Mouse (Mus musculus) MEL (cell line): ENCODE measurements around the gene Wnt9a. TPM values are rescaled to one million over a fixed set of nuclear protein-coding genes. Genes with fewer than 3 reads are reported as not detected.

Source experiments
- DNase-seq: peaks from one replicate; pipeline ENCODE4 v3.0.0; 2011; ENCODE audit warnings: low read depth, low spot score
- H3K27ac ChIP-seq: 2 replicates; pipeline ENCODE4 v1.5.1; 2012; ENCODE audit warnings: low read depth, mild to moderate bottlenecking, control low read depth, low read length, moderate library complexity; ENCODE audit not compliant: control insufficient read depth
- H3K27me3 ChIP-seq, 2 experiments: fragments of 150-350 bp in 1 of 2; sonication (generic) in 1 of 2; 2 replicates each; pipeline ENCODE4 v1.6.1; 2012; ENCODE audit warnings: low read length in 2 of 2, mild to moderate bottlenecking in 2 of 2, improper control_type of control experiment in 1 of 2, moderate library complexity in 1 of 2; ENCODE audit not compliant: insufficient read depth in 2 of 2, control insufficient read depth in 1 of 2
- H3K36me3 ChIP-seq, 2 experiments: 2 replicates each; pipeline ENCODE4 v1.6.1; 2012 to 2014; ENCODE audit warnings: low read length in 2 of 2, improper control_type of control experiment in 1 of 2, inconsistent platforms in 1 of 2, mild to moderate bottlenecking in 1 of 2; ENCODE audit not compliant: insufficient read depth in 2 of 2, control insufficient read depth in 1 of 2
- H3K4me1 ChIP-seq, 2 experiments: fragments of 150-350 bp in 1 of 2; sonication (generic) in 1 of 2; 2 replicates each; pipeline ENCODE4 v1.6.1; 2012; ENCODE audit warnings: low read length in 2 of 2, improper control_type of control experiment in 1 of 2, mild to moderate bottlenecking in 1 of 2; ENCODE audit not compliant: insufficient read depth in 2 of 2, control insufficient read depth in 1 of 2
- H3K4me3 ChIP-seq, 2 experiments: fragments of 150-350 bp in 1 of 2; sonication (generic) in 1 of 2; 2 replicates each; pipeline ENCODE4 v1.5.1; 2012; ENCODE audit warnings: low read depth in 2 of 2, low read length in 2 of 2, mild to moderate bottlenecking in 2 of 2, moderate library complexity in 2 of 2, control low read depth in 1 of 2, improper control_type of control experiment in 1 of 2; ENCODE audit not compliant: control insufficient read depth in 1 of 2, insufficient read depth in 1 of 2
- H3K79me2 ChIP-seq: 2 replicates; pipeline ENCODE4 v1.6.1; 2012; ENCODE audit warnings: mild to moderate bottlenecking, low read length, moderate library complexity; ENCODE audit not compliant: control insufficient read depth, poor library complexity, insufficient read depth
- H3K9ac ChIP-seq: 2 replicates; pipeline ENCODE4 v1.6.1; 2012; ENCODE audit warnings: low read depth, mild to moderate bottlenecking, control low read depth, low read length, moderate library complexity; ENCODE audit not compliant: control insufficient read depth, poor library complexity, severe bottlenecking
- H3K9me3 ChIP-seq: fragments of 150-350 bp; sonication (generic); replicated peaks from 2 replicates; pipeline ENCODE4 v1.6.1; 2012; ENCODE audit warnings: mild to moderate bottlenecking, low read length, improper control_type of control experiment, moderate library complexity; ENCODE audit not compliant: insufficient read depth
- BHLHE40 ChIP-seq: IDR thresholded peaks from 2 replicates; pipeline ENCODE4 v1.6.1; 2012; ENCODE audit warnings: low read depth, mild to moderate bottlenecking, inconsistent platforms, low read length, improper control_type of control experiment, borderline replicate concordance
- CHD2 ChIP-seq: IDR thresholded peaks from 2 replicates; pipeline ENCODE4 v1.6.1; 2011; ENCODE audit warnings: low read length, improper control_type of control experiment
- GABPA ChIP-seq: IDR thresholded peaks from 2 replicates; pipeline ENCODE4 v1.6.1; 2012; ENCODE audit warnings: low read depth, mild to moderate bottlenecking, inconsistent platforms, low read length, improper control_type of control experiment, moderate library complexity
- HCFC1 ChIP-seq: IDR thresholded peaks from 2 replicates; pipeline ENCODE4 v1.6.1; 2012; ENCODE audit warnings: low read depth, mild to moderate bottlenecking, inconsistent platforms, low read length, improper control_type of control experiment, moderate library complexity
- KAT2A ChIP-seq: conservative IDR thresholded peaks from 2 replicates; pipeline ENCODE4 v1.6.1; 2012; ENCODE audit warnings: low read depth, low read length, improper control_type of control experiment, inconsistent platforms
- MYC ChIP-seq: IDR thresholded peaks from 2 replicates; pipeline ENCODE4 v1.6.1; 2011; ENCODE audit warnings: low read depth, mild to moderate bottlenecking, low read length, improper control_type of control experiment, moderate library complexity
- NELFE ChIP-seq: IDR thresholded peaks from 2 replicates; pipeline ENCODE4 v1.6.1; 2011; ENCODE audit warnings: low read depth, low read length, improper control_type of control experiment
- NRF1 ChIP-seq: IDR thresholded peaks from 2 replicates; pipeline ENCODE4 v1.6.1; 2014; ENCODE audit warnings: low read depth, mild to moderate bottlenecking, inconsistent platforms, low read length, improper control_type of control experiment, moderate library complexity; ENCODE audit not compliant: poor library complexity, insufficient read depth, severe bottlenecking
- POLR2A ChIP-seq, 2 experiments: IDR thresholded peaks; 2 replicates each; pipeline ENCODE4 v1.6.1; 2011 to 2012; ENCODE audit warnings: low read length in 2 of 2, mild to moderate bottlenecking in 2 of 2, control low read depth in 1 of 2, improper control_type of control experiment in 1 of 2, low read depth in 1 of 2, moderate library complexity in 1 of 2; ENCODE audit not compliant: control insufficient read depth in 1 of 2, insufficient read depth in 1 of 2, poor library complexity in 1 of 2
- POLR2AphosphoS2 ChIP-seq: IDR thresholded peaks from 2 replicates; pipeline ENCODE4 v1.6.1; 2011; ENCODE audit warnings: low read length, improper control_type of control experiment
- RAD21 ChIP-seq: IDR thresholded peaks from 2 replicates; pipeline ENCODE4 v1.6.1; 2011; ENCODE audit warnings: mild to moderate bottlenecking, low read depth, low read length, improper control_type of control experiment
- RCOR1 ChIP-seq: IDR thresholded peaks from 2 replicates; pipeline ENCODE4 v1.6.1; 2012; ENCODE audit warnings: low read depth, mild to moderate bottlenecking, inconsistent platforms, low read length, improper control_type of control experiment
- TAL1 ChIP-seq: IDR thresholded peaks from 2 replicates; pipeline ENCODE4 v1.6.1; 2012; ENCODE audit warnings: mild to moderate bottlenecking, inconsistent platforms, low read length, moderate library complexity, mixed read lengths
- TBP ChIP-seq: IDR thresholded peaks from 2 replicates; pipeline ENCODE4 v1.8.0; 2011; ENCODE audit warnings: low read depth, low read length, improper control_type of control experiment
- TCF12 ChIP-seq: IDR thresholded peaks from 2 replicates; pipeline ENCODE4 v1.6.1; 2014; ENCODE audit warnings: low read depth, mild to moderate bottlenecking, inconsistent platforms, low read length, improper control_type of control experiment, moderate library complexity
- UBTF ChIP-seq: IDR thresholded peaks from 2 replicates; pipeline ENCODE4 v1.6.1; 2012; ENCODE audit warnings: low read depth, mild to moderate bottlenecking, inconsistent platforms, low read length, improper control_type of control experiment, moderate library complexity, borderline replicate concordance; ENCODE audit not compliant: insufficient read depth
- USF1 ChIP-seq: IDR thresholded peaks from 2 replicates; pipeline ENCODE4 v1.6.1; 2014; ENCODE audit warnings: low read depth, mild to moderate bottlenecking, inconsistent platforms, low read length, improper control_type of control experiment, moderate library complexity
- ZKSCAN1 ChIP-seq: IDR thresholded peaks from 2 replicates; pipeline ENCODE4 v1.6.1; 2012; ENCODE audit warnings: low read depth, mild to moderate bottlenecking, inconsistent platforms, low read length, improper control_type of control experiment, moderate library complexity
- ZMIZ1 ChIP-seq: IDR thresholded peaks from 2 replicates; pipeline ENCODE4 v1.6.1; 2012; ENCODE audit warnings: low read depth, mild to moderate bottlenecking, inconsistent platforms, low read length, improper control_type of control experiment, moderate library complexity
- polyA plus RNA-seq, 2 experiments: library from polyadenylated mRNA; stranded (reverse) in 1 of 2; unstranded in 1 of 2; fragments of >175 nt in 1 of 2; fragments of >200 nt in 1 of 2; gene quantifications; 2 replicates each; pipeline versions ENCODE4 v1.2.1 to v1.2.4; 2012; ENCODE audit warnings: low replicate concordance in 2 of 2, low read depth in 1 of 2; ENCODE audit not compliant: insufficient read length in 2 of 2, insufficient read depth in 1 of 2, missing spikeins in 1 of 2
- total RNA-seq: library from RNA; depleted of rRNA; stranded (reverse); fragments of 300-350 nt; gene quantifications from 2 replicates; pipeline ENCODE4 v1.2.3, GENCODE M21; 2012

Gene Wnt9a
- total and polyA plus RNA-seq, 3 experiments = not detected

GRCm38 (mm10) chr11:59335942-59336341 lies 29.2 kb downstream of the Wnt9a start:
- Histone ChIP-seq H3K9me3 (no peaks in the 10 kb centered on the region), H3K27me3 (peaks cover 0 to 3% of the 10 kb centered on the region in 2 experiments; a peak in 2 of 4 replicates), H3K79me2 (no peaks in the 10 kb centered on the region), H3K36me3 (no peaks in the 10 kb centered on the region), H3K4me3 (no peak overlapping the region), H3K9ac (no peak overlapping the region), H3K4me1 (no peaks in the 10 kb centered on the region), H3K27ac (no peak overlapping the region)
- TF ChIP-seq GABPA = no peak
- TF ChIP-seq MYC = no peak
- TF ChIP-seq NRF1 = no peak
- no peak for TF ChIP-seq TBP
- no peak for TF ChIP-seq TAL1
- no peak for TF ChIP-seq KAT2A
- no peak for TF ChIP-seq NELFE
- no peak for TF ChIP-seq BHLHE40
- TF ChIP-seq USF1 = no peak
- no peak for TF ChIP-seq RCOR1
- TF ChIP-seq TCF12 = no peak
- TF ChIP-seq CHD2 = no peak
- TF ChIP-seq RAD21 = no peak
- TF ChIP-seq UBTF = no peak
- TF ChIP-seq ZKSCAN1 = no peak
- TF ChIP-seq POLR2AphosphoS2 = no peak
- no peak for TF ChIP-seq ZMIZ1
- no peak for DNase-seq

- H3K4me3 ChIP-seq = no peak overlapping the region
- no peaks in the 10 kb centered on the region for H3K36me3 ChIP-seq
- no peaks in the 10 kb centered on the region for H3K4me1 ChIP-seq
- no peak for TF ChIP-seq UBTF
- no peak for TF ChIP-seq TBP
- no peak for TF ChIP-seq HCFC1
- TF ChIP-seq POLR2A (IDR thresholded peaks at IDR 0.05; ENCODE audit: control insufficient read depth in 1 of 2, insufficient read depth in 1 of 2, low read depth in 1 of 2, low read length in 2 of 2, poor library complexity in 1 of 2) = no peak
- no peak for TF ChIP-seq NRF1
- no peak overlapping the region for H3K27ac ChIP-seq
- no peak overlapping the region for H3K9ac ChIP-seq
- no peaks in the 10 kb centered on the region for H3K79me2 ChIP-seq
- no peak for DNase-seq
- H3K27me3 ChIP-seq = peaks cover 0 to 3% of the 10 kb centered on the region in 2 experiments; a peak in 2 of 4 replicates
- H3K9me3 ChIP-seq = no peaks in the 10 kb centered on the region
These were observed 29.7 kb downstream of the Wnt9a start for GRCm38 (mm10) chr11:59336381-59336780.
